Mouse (Mus musculus) forebrain, embryonic 15.5 days (tissue): ENCODE data around the gene Disp1. TPM values are rescaled to one million over a fixed set of nuclear protein-coding genes. Genes with fewer than 3 reads are reported as not detected.

Experiments
- ATAC-seq: fragments of 200-750 bp; cut with Nextera tagmentation; replicated peaks from 2 replicates; pipeline ENCODE4 v1.8.0; 2017; ENCODE audit warnings: mild to moderate bottlenecking, moderate TSS enrichment, moderate library complexity
- H3K27ac ChIP-seq: fragments of 300-500 bp; sonication (generic); replicated peaks from 2 replicates; pipeline ENCODE4 v1.5.1; 2015; ENCODE audit warnings: mild to moderate bottlenecking, inconsistent platforms
- H3K27me3 ChIP-seq: fragments of 300-500 bp; sonication (generic); 2 replicates; pipeline ENCODE4 v1.6.1; 2015; ENCODE audit warnings: inconsistent platforms
- H3K36me3 ChIP-seq: fragments of 300-500 bp; sonication (generic); 2 replicates; pipeline ENCODE4 v1.6.1; 2015; ENCODE audit warnings: mild to moderate bottlenecking, inconsistent platforms
- H3K4me1 ChIP-seq: fragments of 300-500 bp; sonication (generic); 2 replicates; pipeline ENCODE4 v1.6.1; 2015; ENCODE audit warnings: inconsistent platforms
- H3K4me2 ChIP-seq: fragments of 300-500 bp; sonication (generic); replicated peaks from 2 replicates; pipeline ENCODE4 v1.6.1; 2015; ENCODE audit warnings: mild to moderate bottlenecking, inconsistent platforms
- H3K4me3 ChIP-seq: fragments of 300-500 bp; sonication (generic); 2 replicates; pipeline ENCODE4 v1.5.1; 2015; ENCODE audit warnings: mild to moderate bottlenecking, inconsistent platforms
- H3K9ac ChIP-seq: fragments of 300-500 bp; sonication (generic); replicated peaks from 2 replicates; pipeline ENCODE4 v1.6.1; 2015; ENCODE audit warnings: mild to moderate bottlenecking, inconsistent platforms
- H3K9me3 ChIP-seq: fragments of 300-500 bp; sonication (generic); 2 replicates; pipeline ENCODE4 v1.6.1; 2016; ENCODE audit warnings: inconsistent platforms
- WGBS: fragments of 180-500 bp; shearing (Covaris S2); methylation state at CpG from one replicate; pipeline ENCODE4 v1.1.7; 2015; ENCODE audit warnings: mixed read lengths; 5-methylcytosine and 5-hydroxymethylcytosine counted together
- polyA plus RNA-seq: library from polyadenylated mRNA; unstranded; fragments of >200 nt; fragmentation: Nextera tagmentation; extraction: Ambion mirVana; gene quantifications from 2 replicates; pipeline ENCODE4 v1.2.1, GENCODE M21; 2015

Gene Disp1
- polyA plus RNA-seq, 1 experiment from 2014 or later: 5.9 TPM

- no peak overlapping the region for H3K4me2 ChIP-seq
- no peak overlapping the region for H3K27ac ChIP-seq
- peaks cover 32% of the 10 kb centered on the region for H3K36me3 ChIP-seq
- no peak for ATAC-seq
- H3K4me1 ChIP-seq: no peaks in the 10 kb centered on the region
- H3K27me3 ChIP-seq: no peaks in the 10 kb centered on the region
- no peak overlapping the region for H3K9ac ChIP-seq
- no peaks in the 10 kb centered on the region for H3K9me3 ChIP-seq
- 96% methylated on average over 7 of the region's 7 CpGs for WGBS
- H3K4me3 ChIP-seq: no peak overlapping the region
These were observed 130.1 kb downstream of the Disp1 start for GRCm38 (mm10) chr1:183091203-183091602.

GRCm38 (mm10) chr1:183088661-183089060 lies 132.7 kb downstream of the Disp1 start:
- WGBS: 96% methylated on average over 23 of the region's 23 CpGs
- Histone ChIP-seq H3K9me3 (no peaks in the 10 kb centered on the region), H3K27ac (no peak overlapping the region), H3K9ac (no peak overlapping the region), H3K4me2 (no peak overlapping the region), H3K4me3 (no peak overlapping the region), H3K4me1 (0 out of 2 replicates have a peak, but pooled peaks cover 5% of the 10 kb centered on the region), H3K27me3 (no peaks in the 10 kb centered on the region), H3K36me3 (peaks cover 35% of the 10 kb centered on the region)
- no peak for ATAC-seq

- no peaks in the 10 kb centered on the region for H3K9me3 ChIP-seq
- no peak overlapping the region for H3K4me3 ChIP-seq
- 0 out of 2 replicates have a peak, but pooled peaks cover 9% of the 10 kb centered on the region for H3K4me1 ChIP-seq
- no peak for ATAC-seq
- no peak overlapping the region for H3K27ac ChIP-seq
- no peak overlapping the region for H3K9ac ChIP-seq
- H3K4me2 ChIP-seq: no peak overlapping the region
- no peaks in the 10 kb centered on the region for H3K27me3 ChIP-seq
- H3K36me3 ChIP-seq: peaks cover 35% of the 10 kb centered on the region
- WGBS: 93% methylated on average over 14 of the region's 14 CpGs
These were observed 134.5 kb downstream of the Disp1 start for GRCm38 (mm10) chr1:183086843-183087242.

- H3K4me3 ChIP-seq: no peak overlapping the region
- no peaks in the 10 kb centered on the region for H3K27me3 ChIP-seq
- no peak; the same call in 1 of the 2 replicates for ATAC-seq
- H3K36me3 ChIP-seq: peaks cover 29% of the 10 kb centered on the region
- H3K9me3 ChIP-seq: no peaks in the 10 kb centered on the region
- no peak overlapping the region for H3K9ac ChIP-seq
- no peak overlapping the region for H3K4me2 ChIP-seq
- H3K27ac ChIP-seq: no peak overlapping the region
- H3K4me1 ChIP-seq: 0 out of 2 replicates have a peak, but pooled peaks cover 9% of the 10 kb centered on the region
- 66% methylated on average over 8 of the region's 8 CpGs for WGBS
These were observed 137.0 kb downstream of the Disp1 start for GRCm38 (mm10) chr1:183084085-183085050.

- H3K27ac ChIP-seq: no peak overlapping the region
- ATAC-seq: no peak
- no peak overlapping the region for H3K4me3 ChIP-seq
- 0 out of 2 replicates have a peak, but pooled peaks cover 9% of the 10 kb centered on the region for H3K4me1 ChIP-seq
- no peaks in the 10 kb centered on the region for H3K27me3 ChIP-seq
- H3K36me3 ChIP-seq: peaks cover 14% of the 10 kb centered on the region; the same call in 1 of the 2 replicates
- no peak overlapping the region for H3K4me2 ChIP-seq
- 54% methylated on average over 4 of the region's 4 CpGs for WGBS
- H3K9ac ChIP-seq: no peak overlapping the region
- no peaks in the 10 kb centered on the region for H3K9me3 ChIP-seq
These were observed 138.9 kb downstream of the Disp1 start for GRCm38 (mm10) chr1:183082436-183082835.

- Histone ChIP-seq H3K4me2 (no peak overlapping the region), H3K27me3 (no peaks in the 10 kb centered on the region), H3K9ac (no peak overlapping the region), H3K36me3 (peaks cover 1% of the 10 kb centered on the region; the same call in 1 of the 2 replicates), H3K4me1 (0 out of 2 replicates have a peak, but pooled peaks cover 9% of the 10 kb centered on the region), H3K4me3 (no peak overlapping the region), H3K27ac (no peak overlapping the region), H3K9me3 (no peaks in the 10 kb centered on the region)
- no peak for ATAC-seq
These were observed 140.2 kb downstream of the Disp1 start for GRCm38 (mm10) chr1:183081126-183081525.

GRCm38 (mm10) chr1:183075121-183075822 lies 146.1 kb downstream of the Disp1 start:
- Histone ChIP-seq H3K27me3 (no peaks in the 10 kb centered on the region), H3K4me2 (no peak overlapping the region), H3K4me3 (no peak overlapping the region), H3K9ac (no peak overlapping the region), H3K36me3 (no peaks in the 10 kb centered on the region), H3K4me1 (no peaks in the 10 kb centered on the region), H3K27ac (no peak overlapping the region), H3K9me3 (no peaks in the 10 kb centered on the region)
- no peak for ATAC-seq
- WGBS: 56% methylated on average over 15 of the region's 15 CpGs

- WGBS: 85% methylated on average over 12 of the region's 12 CpGs
- no peak for ATAC-seq
- no peak overlapping the region for H3K4me2 ChIP-seq
- H3K4me3 ChIP-seq: no peak overlapping the region
- H3K27ac ChIP-seq: no peak overlapping the region
- H3K9ac ChIP-seq: no peak overlapping the region
- no peaks in the 10 kb centered on the region for H3K36me3 ChIP-seq
- no peaks in the 10 kb centered on the region for H3K9me3 ChIP-seq
- H3K27me3 ChIP-seq: no peaks in the 10 kb centered on the region
- no peaks in the 10 kb centered on the region for H3K4me1 ChIP-seq
These were observed 148.9 kb downstream of the Disp1 start for GRCm38 (mm10) chr1:183072263-183073050.

GRCm38 (mm10) chr1:183069954-183070649 lies 151.2 kb downstream of the Disp1 start:
- H3K4me1 ChIP-seq: no peaks in the 10 kb centered on the region
- H3K36me3 ChIP-seq: no peaks in the 10 kb centered on the region
- no peak overlapping the region for H3K9ac ChIP-seq
- H3K27me3 ChIP-seq: 0 out of 2 replicates have a peak, but pooled peaks cover 4% of the 10 kb centered on the region
- no peak overlapping the region for H3K4me3 ChIP-seq
- no peak for ATAC-seq
- no peaks in the 10 kb centered on the region for H3K9me3 ChIP-seq
- H3K4me2 ChIP-seq: no peak overlapping the region
- WGBS: 70% methylated on average over 8 of the region's 8 CpGs
- no peak overlapping the region for H3K27ac ChIP-seq

GRCm38 (mm10) chr1:183067807-183068206 lies 153.5 kb downstream of the Disp1 start:
- ATAC-seq: no peak

GRCm38 (mm10) chr1:183066981-183067380 lies 154.3 kb downstream of the Disp1 start:
- H3K4me2 ChIP-seq: no peak overlapping the region
- 73% methylated on average over 4 of the region's 4 CpGs for WGBS
- 0 out of 2 replicates have a peak, but pooled peaks cover 5% of the 10 kb centered on the region for H3K27me3 ChIP-seq

More at GRCm38 (mm10) chr1:183067807-183068206, 153.5 kb downstream of the Disp1 start:
- Histone ChIP-seq H3K9ac (no peak overlapping the region), H3K4me2 (no peak overlapping the region), H3K27me3 (0 out of 2 replicates have a peak, but pooled peaks cover 5% of the 10 kb centered on the region), H3K27ac (no peak overlapping the region), H3K4me3 (no peak overlapping the region), H3K36me3 (no peaks in the 10 kb centered on the region), H3K9me3 (no peaks in the 10 kb centered on the region), H3K4me1 (no peaks in the 10 kb centered on the region)
- 87% methylated on average over 7 of the region's 7 CpGs for WGBS

More at GRCm38 (mm10) chr1:183066981-183067380, 154.3 kb downstream of the Disp1 start:
- Histone ChIP-seq H3K4me1 (no peaks in the 10 kb centered on the region), H3K9ac (no peak overlapping the region), H3K36me3 (no peaks in the 10 kb centered on the region), H3K9me3 (no peaks in the 10 kb centered on the region), H3K27ac (no peak overlapping the region), H3K4me3 (no peak overlapping the region)
- no peak for ATAC-seq
